Mouse (Mus musculus): ENCODE measurements at regions not wholly inside any gene's neighbourhood (a gene's known extent, or its start where the extent isn't known, plus 50 kb on each side); places are given as distances from the start of the nearest gene placed in this dataset.

DNA sequence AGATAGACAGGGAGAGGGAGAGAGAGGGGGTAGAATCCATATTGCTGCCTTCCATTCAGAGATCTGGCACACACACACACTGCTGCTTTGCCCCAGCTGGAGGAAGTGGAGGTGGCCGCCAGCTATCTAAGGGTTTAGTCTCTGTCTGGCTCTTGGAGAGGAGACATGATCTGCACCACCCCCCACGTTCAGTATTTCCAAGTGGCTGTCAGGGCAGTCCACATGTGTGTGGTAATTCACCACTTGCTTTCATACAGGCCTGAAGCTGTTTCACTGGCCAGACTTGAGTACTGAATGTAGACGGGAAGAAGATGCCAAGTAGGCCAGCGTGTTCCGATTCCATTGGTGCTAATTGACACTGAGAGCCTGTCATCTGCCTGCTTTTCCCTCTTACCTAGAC is 501.0 kb upstream of the Gm765 start:
- H3K4me1 ChIP-seq (ENCODE audit: control insufficient read depth, insufficient read depth, low read length): no peaks in the 10 kb centered on the region
- TF ChIP-seq CTCF (IDR thresholded peaks at IDR 0.05; ENCODE audit: control insufficient read depth, insufficient read depth, insufficient replicate concordance, low read depth, low read length) (no peak), POLR2A (IDR thresholded peaks at IDR 0.05; ENCODE audit: control insufficient read depth, low read depth, low read length) (no peak)
- H3K27me3 ChIP-seq (ENCODE audit: control insufficient read depth, insufficient read depth, low read length): no peaks in the 10 kb centered on the region
- H3K27ac ChIP-seq (ENCODE audit: control insufficient read depth, insufficient read depth, low read depth, low read length): no peak overlapping the region
- no peaks in the 10 kb centered on the region for H3K36me3 ChIP-seq (ENCODE audit: control insufficient read depth, insufficient read depth, low read length)
- no peak overlapping the region for H3K4me3 ChIP-seq (ENCODE audit: control insufficient read depth, low read depth, low read length)

DNA sequence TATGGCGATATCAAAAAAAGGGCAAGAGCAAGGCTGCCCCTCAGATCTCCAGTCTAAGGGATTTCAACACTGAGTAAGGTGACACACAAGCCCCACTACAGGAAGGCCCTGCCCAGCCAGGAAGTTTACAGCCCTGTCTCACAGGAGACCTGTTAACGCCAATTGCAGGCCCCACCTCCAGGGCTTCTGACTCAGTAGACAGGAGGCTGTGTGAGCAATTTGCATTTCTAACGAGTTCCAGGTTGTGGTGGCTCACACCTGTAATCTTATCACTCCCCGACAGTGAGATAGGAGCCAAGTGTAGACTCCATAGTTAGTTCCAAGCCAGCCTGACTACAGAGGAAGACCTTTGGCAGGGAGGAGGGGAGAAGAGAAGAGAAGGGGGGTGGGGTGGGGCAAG is 500.4 kb upstream of the Gm765 start:
- TF ChIP-seq POLR2A (IDR thresholded peaks at IDR 0.05; ENCODE audit: control insufficient read depth, low read depth, low read length): no peak
- TF ChIP-seq CTCF (IDR thresholded peaks at IDR 0.05; ENCODE audit: control insufficient read depth, insufficient read depth, insufficient replicate concordance, low read depth, low read length): no peak
- no peak overlapping the region for H3K27ac ChIP-seq (ENCODE audit: control insufficient read depth, insufficient read depth, low read depth, low read length)
- no peaks in the 10 kb centered on the region for H3K36me3 ChIP-seq (ENCODE audit: control insufficient read depth, insufficient read depth, low read length)
- no peak overlapping the region for H3K4me3 ChIP-seq (ENCODE audit: control insufficient read depth, low read depth, low read length)
- no peaks in the 10 kb centered on the region for H3K27me3 ChIP-seq (ENCODE audit: control insufficient read depth, insufficient read depth, low read length)
- no peaks in the 10 kb centered on the region for H3K4me1 ChIP-seq (ENCODE audit: control insufficient read depth, insufficient read depth, low read length)

DNA sequence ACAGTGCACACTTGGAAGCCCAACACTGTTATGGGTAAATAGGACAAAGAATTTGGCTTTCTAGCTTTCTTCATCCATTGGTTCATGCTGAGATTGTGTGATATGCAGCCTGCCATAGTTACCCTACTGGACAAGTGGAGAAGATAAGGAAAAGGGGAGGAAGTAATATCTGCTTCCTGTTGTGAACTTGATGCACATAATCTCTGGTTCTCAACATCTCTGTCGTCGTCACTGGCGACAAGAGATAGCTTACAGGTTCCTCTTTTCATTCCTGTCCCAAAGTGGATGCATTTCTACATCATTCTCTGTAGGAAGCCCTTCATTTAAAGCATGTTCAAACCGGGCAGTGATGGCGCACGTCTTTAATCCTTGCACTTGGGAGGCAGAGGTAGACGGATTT is 491.4 kb upstream of the Gm765 start:
- H3K27me3 ChIP-seq (ENCODE audit: control insufficient read depth, insufficient read depth, low read length): no peaks in the 10 kb centered on the region
- TF ChIP-seq POLR2A (IDR thresholded peaks at IDR 0.05; ENCODE audit: control insufficient read depth, low read depth, low read length): no peak
- no peak for TF ChIP-seq CTCF (IDR thresholded peaks at IDR 0.05; ENCODE audit: control insufficient read depth, insufficient read depth, insufficient replicate concordance, low read depth, low read length)
- no peaks in the 10 kb centered on the region for H3K4me1 ChIP-seq (ENCODE audit: control insufficient read depth, insufficient read depth, low read length)

DNA sequence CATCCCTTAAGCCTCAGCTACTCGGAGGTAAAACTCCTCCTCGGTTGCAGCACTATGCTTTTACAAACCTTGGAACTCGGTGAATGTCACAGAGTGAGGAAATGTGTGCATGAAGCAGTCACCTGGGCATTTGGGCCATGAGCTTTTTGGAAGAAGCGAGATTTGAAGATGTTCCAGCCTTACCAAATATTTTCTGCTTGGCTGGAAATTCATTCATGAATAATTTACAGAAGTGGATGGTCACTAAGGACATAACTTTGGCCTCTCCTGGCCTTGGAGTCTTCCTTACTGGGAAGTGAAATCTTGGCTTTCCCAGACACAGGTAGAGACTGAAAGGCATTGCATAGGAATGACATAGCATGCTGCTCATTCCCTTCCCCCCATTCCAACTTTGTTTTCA is 487.6 kb upstream of the Gm765 start:
- TF ChIP-seq POLR2A (IDR thresholded peaks at IDR 0.05; ENCODE audit: control insufficient read depth, low read depth, low read length): no peak
- TF ChIP-seq CTCF (IDR thresholded peaks at IDR 0.05; ENCODE audit: control insufficient read depth, insufficient read depth, insufficient replicate concordance, low read depth, low read length): no peak

More for the DNA sequence above, 491.4 kb upstream of the Gm765 start:
- H3K4me3 ChIP-seq (ENCODE audit: control insufficient read depth, low read depth, low read length): no peak overlapping the region
- no peak overlapping the region for H3K27ac ChIP-seq (ENCODE audit: control insufficient read depth, insufficient read depth, low read depth, low read length)
- H3K36me3 ChIP-seq (ENCODE audit: control insufficient read depth, insufficient read depth, low read length): no peaks in the 10 kb centered on the region

DNA sequence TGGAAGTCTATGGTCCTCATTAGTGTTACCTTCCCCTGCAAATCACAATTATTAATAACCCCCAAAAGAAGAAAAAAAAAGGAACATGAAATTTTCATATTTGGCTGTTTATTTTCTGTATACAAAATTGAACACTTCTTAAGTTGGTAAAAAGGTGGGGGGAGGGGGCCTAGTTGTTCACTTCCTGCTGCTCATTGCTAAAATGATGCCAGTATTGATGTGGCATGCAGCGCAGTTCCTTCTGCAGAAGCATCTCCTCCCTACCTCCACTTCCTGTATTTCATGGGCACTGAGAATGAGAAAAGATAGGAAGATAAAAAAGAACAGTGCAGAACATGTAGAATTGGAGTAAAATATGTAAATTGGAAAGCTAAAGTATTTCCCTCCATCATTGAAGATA is 465.5 kb upstream of the Gm765 start:
- H3K4me3 ChIP-seq (ENCODE audit: control insufficient read depth, low read depth, low read length): no peak overlapping the region
- no peaks in the 10 kb centered on the region for H3K36me3 ChIP-seq (ENCODE audit: control insufficient read depth, insufficient read depth, low read length)
- no peak overlapping the region for H3K27ac ChIP-seq (ENCODE audit: control insufficient read depth, insufficient read depth, low read depth, low read length)
- H3K27me3 ChIP-seq (ENCODE audit: control insufficient read depth, insufficient read depth, low read length): no peaks in the 10 kb centered on the region
- TF ChIP-seq POLR2A (IDR thresholded peaks at IDR 0.05; ENCODE audit: control insufficient read depth, low read depth, low read length) (no peak), CTCF (IDR thresholded peaks at IDR 0.05; ENCODE audit: control insufficient read depth, insufficient read depth, insufficient replicate concordance, low read depth, low read length) (no peak)
- peaks cover 5% of the 10 kb centered on the region; the same call in 1 of the 2 replicates for H3K4me1 ChIP-seq (ENCODE audit: control insufficient read depth, insufficient read depth, low read length)

More for the DNA sequence above, 487.6 kb upstream of the Gm765 start:
- no peaks in the 10 kb centered on the region for H3K4me1 ChIP-seq (ENCODE audit: control insufficient read depth, insufficient read depth, low read length)
- no peak overlapping the region for H3K27ac ChIP-seq (ENCODE audit: control insufficient read depth, insufficient read depth, low read depth, low read length)
- no peaks in the 10 kb centered on the region for H3K36me3 ChIP-seq (ENCODE audit: control insufficient read depth, insufficient read depth, low read length)
- H3K27me3 ChIP-seq (ENCODE audit: control insufficient read depth, insufficient read depth, low read length): no peaks in the 10 kb centered on the region
- H3K4me3 ChIP-seq (ENCODE audit: control insufficient read depth, low read depth, low read length): no peak overlapping the region

DNA sequence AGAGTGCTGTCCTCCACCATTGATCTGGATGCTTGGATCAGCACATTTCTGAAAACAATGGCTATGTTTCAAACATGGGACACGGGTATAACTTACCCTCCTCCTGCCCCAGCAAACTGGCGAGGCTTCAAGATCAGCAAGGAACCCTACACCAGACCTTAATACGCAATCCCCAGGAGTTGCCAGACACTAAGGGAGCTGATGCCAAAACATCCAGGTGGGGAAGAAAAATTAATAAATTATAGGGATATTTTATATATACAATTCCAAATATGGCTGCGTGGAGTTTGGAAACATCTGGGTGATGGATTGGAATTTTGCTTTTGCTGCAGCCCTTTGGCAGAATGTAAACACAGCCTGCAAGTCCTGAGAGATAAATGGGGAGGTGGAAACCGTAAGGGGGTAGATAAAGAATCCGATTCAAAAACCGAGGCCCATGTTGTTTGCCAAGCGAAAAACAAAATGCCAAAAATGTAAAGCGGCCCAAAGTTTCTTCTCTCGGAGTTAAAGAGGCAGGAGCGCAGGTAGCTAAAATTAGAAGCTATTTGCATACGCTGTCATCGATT is 460.9 kb upstream of the Gm765 start:
- TF ChIP-seq CTCF (IDR thresholded peaks at IDR 0.05; ENCODE audit: control insufficient read depth, insufficient read depth, insufficient replicate concordance, low read depth, low read length) (no peak), POLR2A (IDR thresholded peaks at IDR 0.05; ENCODE audit: control insufficient read depth, low read depth, low read length) (no peak)
- Histone ChIP-seq H3K27ac (ENCODE audit: control insufficient read depth, insufficient read depth, low read depth, low read length) (no peak overlapping the region), H3K4me1 (ENCODE audit: control insufficient read depth, insufficient read depth, low read length) (peaks cover 7% of the 10 kb centered on the region), H3K27me3 (ENCODE audit: control insufficient read depth, insufficient read depth, low read length) (no peaks in the 10 kb centered on the region), H3K4me3 (ENCODE audit: control insufficient read depth, low read depth, low read length) (no peak overlapping the region), H3K36me3 (ENCODE audit: control insufficient read depth, insufficient read depth, low read length) (no peaks in the 10 kb centered on the region)

DNA sequence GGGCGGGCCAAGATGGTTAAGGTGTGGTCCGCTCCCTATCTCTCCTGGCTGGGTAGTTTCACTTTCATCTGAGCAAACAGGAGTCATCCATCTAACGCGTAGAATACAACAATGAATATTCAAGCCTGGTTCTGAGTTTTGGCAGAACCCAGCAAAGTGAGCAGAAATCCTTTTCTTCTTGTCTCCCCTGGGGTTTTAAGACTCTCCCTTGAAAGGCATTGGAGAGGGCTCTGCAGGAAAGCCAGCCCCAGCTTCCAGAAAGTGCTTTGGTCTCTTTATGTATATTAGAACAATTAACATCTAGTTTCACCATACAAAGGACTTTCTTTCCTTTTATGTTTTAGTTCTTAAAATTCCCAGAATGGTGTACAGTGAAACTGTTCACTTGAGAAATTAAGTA is 458.5 kb upstream of the Gm765 start:
- Histone ChIP-seq H3K36me3 (ENCODE audit: control insufficient read depth, insufficient read depth, low read length) (no peaks in the 10 kb centered on the region), H3K4me1 (ENCODE audit: control insufficient read depth, insufficient read depth, low read length) (peaks cover 2% of the 10 kb centered on the region), H3K27me3 (ENCODE audit: control insufficient read depth, insufficient read depth, low read length) (no peaks in the 10 kb centered on the region), H3K27ac (ENCODE audit: control insufficient read depth, insufficient read depth, low read depth, low read length) (no peak overlapping the region), H3K4me3 (ENCODE audit: control insufficient read depth, low read depth, low read length) (no peak overlapping the region)
- TF ChIP-seq CTCF (IDR thresholded peaks at IDR 0.05; ENCODE audit: control insufficient read depth, insufficient read depth, insufficient replicate concordance, low read depth, low read length) (no peak), POLR2A (IDR thresholded peaks at IDR 0.05; ENCODE audit: control insufficient read depth, low read depth, low read length) (no peak)

DNA sequence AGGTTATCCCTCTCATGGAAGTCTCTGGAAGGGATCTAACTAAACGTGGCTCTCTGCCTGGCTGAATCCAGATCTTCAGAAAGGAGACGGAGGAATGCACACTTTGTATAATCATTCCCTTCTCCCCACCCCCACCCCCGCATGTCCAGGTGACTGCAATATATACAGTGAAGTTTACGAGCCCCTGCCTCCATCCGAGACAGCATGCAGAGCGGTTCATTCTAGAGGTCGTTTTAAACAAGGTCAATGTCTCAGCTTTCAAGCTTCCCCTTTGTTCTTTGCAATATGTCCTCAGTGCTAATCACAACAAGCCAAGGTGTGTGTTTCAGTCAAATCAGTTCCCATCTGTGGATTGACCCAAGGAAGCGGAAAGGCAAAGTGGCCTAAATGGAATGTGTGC is 457.5 kb upstream of the Gm765 start:
- TF ChIP-seq POLR2A (IDR thresholded peaks at IDR 0.05; ENCODE audit: control insufficient read depth, low read depth, low read length) (no peak), CTCF (IDR thresholded peaks at IDR 0.05; ENCODE audit: control insufficient read depth, insufficient read depth, insufficient replicate concordance, low read depth, low read length) (no peak)
- Histone ChIP-seq H3K27me3 (ENCODE audit: control insufficient read depth, insufficient read depth, low read length) (no peaks in the 10 kb centered on the region), H3K4me3 (ENCODE audit: control insufficient read depth, low read depth, low read length) (no peak overlapping the region), H3K36me3 (ENCODE audit: control insufficient read depth, insufficient read depth, low read length) (no peaks in the 10 kb centered on the region), H3K27ac (ENCODE audit: control insufficient read depth, insufficient read depth, low read depth, low read length) (no peak overlapping the region), H3K4me1 (ENCODE audit: control insufficient read depth, insufficient read depth, low read length) (peaks cover 2% of the 10 kb centered on the region)

All from testis, adult 2 months (tissue).